Mouse (Mus musculus) erythroid progenitor cell, adult 5-6 weeks (primary cell): Measurements from ENCODE around the gene Rundc3a. TPM values are rescaled to one million over a fixed set of nuclear protein-coding genes. Genes with fewer than 3 reads are reported as not detected.
"Not testable (repeated sequence)": the region's sequence is repeated elsewhere in the genome, so short reads cannot be mapped to it uniquely, and the experiment has no call there.

Source experiments
- ATAC-seq: replicated peaks from 2 replicates; pipeline ENCODE4 v1.8.0; 2016; ENCODE audit warnings: moderate number of reproducible peaks, mild to moderate bottlenecking, moderate TSS enrichment, inconsistent platforms; ENCODE audit not compliant: poor library complexity, low FRiP score, severe bottlenecking
- total RNA-seq, 2 experiments: library from RNA; stranded (forward) in 1 of 2; stranded (reverse) in 1 of 2; fragments of 150-400 nt in 1 of 2; fragments of 186-747, 209-891 nt in 1 of 2; gene quantifications; 2 replicates each; pipeline versions ENCODE4 v1.2.3 to v1.2.4; 2015 to 2017; ENCODE audit warnings: low replicate concordance in 2 of 2

Rundc3a gene
- total RNA-seq, 2 experiments from 2014 or later, result not detected

DNA sequence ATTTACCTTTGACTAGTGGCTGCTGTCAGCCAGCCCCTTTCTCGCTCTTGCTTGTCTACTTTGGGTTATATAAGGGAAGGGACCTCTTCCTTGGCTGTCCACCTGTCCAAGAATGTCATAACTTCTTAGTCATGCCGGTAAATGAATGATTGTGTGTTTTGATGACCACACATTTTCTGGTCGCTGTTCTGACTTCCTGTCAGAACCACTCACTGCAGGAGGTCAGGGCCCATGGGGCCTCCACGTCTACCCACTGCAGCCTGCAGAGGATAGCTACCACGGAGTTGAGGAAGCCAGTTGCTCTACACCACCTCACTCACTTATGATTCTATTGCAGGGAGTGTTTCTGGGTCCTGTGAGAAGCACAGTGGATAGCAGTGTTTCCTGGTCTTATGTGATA lies 7.1 kb upstream of the Rundc3a start:
- no peak for ATAC-seq

DNA sequence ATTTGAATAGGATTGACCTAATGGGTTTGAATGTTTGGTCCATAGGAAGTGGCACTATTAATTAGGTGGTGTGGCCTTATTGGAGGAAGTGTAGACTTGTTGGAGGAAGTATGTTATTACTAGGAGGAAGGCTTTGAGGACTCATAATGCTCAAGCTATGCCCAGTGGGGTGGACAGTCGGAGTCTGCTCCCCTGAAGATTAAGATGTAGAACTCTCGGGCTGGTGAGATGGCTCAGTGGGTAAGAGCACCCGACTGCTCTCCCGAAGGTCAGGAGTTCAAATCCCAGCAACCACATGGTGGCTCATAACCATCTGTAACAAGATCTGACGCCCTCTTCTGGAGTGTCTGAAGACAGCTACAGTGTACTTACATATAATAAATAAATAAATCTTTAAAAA lies 3.8 kb upstream of the Rundc3a start:
- ATAC-seq, result not testable (repeated sequence)

DNA sequence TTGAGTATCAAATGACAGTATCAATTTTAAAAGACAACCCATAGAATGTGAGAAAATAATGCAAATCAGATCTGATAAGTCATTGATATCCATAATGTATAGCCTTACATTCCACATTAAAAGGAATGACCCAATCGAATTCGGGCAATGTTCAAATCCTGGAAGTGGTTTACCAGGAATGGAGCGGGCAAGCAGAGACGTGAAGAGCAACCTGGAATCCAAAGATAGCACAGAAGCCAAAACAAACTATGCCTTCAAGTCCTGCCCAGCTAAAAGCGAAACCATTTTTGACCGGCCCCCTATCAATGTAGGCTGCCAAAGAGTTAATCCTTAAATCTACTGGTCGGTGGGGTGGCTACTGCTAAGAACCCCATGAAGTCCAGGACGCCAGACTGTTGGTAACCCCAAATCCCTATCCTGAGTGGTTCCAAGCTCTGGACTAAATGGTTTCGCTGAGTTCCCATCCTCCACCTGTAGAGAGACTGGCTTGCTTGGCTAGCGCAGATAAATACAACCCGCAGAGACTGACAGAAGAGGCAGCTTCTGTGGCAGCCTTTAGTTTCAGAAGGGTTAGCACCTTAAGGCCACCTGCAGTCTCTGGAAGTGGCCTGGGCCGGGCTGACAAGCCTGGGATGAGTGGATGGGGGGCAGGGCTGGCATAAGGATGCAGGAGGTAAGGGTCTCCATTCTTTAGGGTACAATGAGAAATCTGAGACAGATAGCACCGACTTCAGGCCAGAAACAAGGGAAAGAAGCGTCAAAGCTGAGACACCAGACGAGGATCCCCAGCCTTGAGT lies 564 bp upstream of the Rundc3a start:
- ATAC-seq, result no peak

DNA sequence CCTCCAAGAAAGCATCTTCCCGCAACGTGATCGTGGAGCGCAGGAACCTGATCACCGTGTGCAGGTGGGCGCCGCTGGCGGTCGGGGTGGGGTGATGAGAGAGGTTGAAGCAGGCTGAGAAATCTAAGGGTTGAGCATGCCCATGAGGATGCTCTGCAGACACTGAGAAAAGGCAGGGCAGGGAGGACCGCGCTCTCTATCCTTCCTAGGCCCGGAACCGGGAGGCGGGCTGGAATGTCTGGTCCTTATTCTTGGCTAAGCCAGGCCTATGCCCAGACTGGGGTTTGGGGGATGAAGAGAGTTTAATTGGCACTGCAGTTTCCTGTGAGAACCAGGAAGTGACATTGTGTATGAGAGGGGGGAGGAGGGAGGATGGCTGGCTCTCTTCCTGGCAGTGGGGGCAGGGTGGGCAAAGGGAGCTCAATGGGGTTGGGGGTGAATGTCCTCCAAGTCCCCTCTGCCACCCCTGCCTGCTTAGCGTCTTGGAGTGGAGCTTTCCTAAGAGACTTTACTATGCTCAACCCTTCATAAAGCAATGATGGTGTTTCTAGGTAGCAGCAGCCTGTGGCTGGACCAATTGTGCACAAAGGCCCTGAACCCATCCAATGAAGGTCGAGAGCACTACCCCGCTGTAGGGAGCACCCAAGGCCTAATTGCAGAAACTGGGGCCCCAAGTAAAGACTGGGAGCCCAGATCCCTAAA lies 667 bp downstream of the Rundc3a start:
- no peak for ATAC-seq

DNA sequence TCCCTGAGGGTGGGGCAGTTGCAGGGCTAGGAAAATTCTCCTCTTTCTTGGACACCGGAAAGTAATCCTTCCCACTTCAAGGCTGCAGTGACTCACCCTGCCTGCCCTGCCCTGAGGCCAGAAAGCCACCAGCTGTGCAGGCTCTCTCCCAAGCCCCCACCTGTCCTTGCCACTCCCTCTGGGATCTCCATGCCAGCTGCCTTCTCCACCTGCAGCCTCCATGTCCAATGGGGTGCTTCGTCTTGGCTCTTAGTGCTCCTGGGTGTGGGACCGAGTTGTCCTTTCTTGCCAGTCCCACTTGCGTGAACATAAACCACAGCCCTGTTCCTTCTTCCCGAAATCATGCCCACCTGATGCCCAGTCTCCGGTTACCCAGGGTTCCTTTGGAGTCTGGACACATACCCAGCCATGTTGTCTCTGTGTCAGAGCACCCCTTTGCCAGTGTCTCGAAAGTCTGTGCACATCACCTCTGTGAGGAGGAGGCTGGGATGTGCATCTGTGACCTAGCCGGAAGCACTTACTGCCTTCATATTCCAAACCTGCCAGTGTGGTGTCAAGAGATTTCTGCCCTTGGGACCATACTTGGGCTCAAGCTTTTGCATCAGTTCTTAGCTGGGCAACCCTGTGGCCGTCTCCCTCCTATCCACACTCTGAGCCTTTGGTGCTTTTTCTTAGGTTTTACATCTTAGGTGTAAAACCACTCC lies 1.4 kb downstream of the Rundc3a start:
- no peak for ATAC-seq

DNA sequence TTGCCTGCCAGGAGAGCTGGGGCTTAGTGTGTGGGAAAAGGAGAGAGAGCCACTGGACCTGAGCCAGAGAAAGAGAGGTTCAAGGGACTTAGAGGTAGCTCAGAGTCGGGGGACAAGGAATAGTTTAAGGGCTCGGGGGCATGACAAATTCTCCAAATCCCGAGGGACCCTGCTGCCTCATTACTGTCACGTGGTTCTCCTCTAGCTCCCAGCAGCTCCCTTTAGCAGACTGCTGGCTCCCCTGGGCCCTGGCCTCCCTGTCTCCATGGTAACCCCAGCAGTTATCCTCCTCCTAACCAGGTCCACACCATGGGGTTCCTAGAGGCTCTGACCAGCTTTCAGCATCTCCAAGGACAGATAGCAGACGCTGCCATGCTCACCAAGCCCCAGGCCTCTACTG lies 2.0 kb downstream of the Rundc3a start:
- no peak for ATAC-seq

DNA sequence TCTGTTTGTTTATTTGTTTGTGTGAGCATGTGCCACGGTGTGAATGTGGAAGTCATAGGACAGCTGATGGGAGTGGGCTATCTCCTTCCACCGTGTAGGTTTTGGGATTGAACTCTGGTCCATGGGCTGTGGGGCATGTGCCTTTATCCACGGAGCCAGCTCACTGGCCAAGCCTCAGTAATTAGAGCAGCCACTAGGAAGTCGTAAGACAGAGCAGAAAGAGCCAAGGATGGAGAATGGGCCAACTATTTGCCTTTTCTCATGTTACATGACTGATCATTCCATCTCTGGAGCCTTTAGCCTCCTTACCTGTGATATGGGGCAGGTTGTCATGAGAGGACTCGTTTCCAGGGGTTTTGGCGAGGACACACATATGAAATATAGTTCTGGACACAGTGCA lies 3.1 kb downstream of the Rundc3a start:
- ATAC-seq, result no peak

DNA sequence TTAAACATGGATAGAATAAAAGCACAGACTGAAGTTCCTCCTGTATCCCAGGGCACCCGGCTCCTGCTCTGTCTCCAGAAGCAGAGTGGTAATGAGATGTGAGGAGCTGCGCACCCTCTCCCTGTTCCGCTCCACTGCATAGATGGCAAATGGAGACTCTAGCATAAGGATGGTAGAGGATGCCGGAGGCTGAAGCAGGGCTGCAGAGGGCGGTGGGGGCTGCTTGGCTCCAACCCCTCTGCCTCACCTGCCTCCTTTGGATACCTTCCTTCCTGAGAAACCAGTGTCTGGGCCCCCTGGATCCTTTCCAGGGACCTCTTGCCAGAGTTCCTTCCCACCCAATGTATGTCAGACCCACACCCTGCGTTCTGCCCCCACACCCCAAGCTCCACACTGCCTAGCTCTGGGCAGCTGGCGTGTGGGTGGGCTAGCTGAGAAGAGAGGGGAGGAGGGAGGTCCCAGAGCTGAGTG lies 3.5 kb downstream of the Rundc3a start:
- no peak for ATAC-seq

DNA sequence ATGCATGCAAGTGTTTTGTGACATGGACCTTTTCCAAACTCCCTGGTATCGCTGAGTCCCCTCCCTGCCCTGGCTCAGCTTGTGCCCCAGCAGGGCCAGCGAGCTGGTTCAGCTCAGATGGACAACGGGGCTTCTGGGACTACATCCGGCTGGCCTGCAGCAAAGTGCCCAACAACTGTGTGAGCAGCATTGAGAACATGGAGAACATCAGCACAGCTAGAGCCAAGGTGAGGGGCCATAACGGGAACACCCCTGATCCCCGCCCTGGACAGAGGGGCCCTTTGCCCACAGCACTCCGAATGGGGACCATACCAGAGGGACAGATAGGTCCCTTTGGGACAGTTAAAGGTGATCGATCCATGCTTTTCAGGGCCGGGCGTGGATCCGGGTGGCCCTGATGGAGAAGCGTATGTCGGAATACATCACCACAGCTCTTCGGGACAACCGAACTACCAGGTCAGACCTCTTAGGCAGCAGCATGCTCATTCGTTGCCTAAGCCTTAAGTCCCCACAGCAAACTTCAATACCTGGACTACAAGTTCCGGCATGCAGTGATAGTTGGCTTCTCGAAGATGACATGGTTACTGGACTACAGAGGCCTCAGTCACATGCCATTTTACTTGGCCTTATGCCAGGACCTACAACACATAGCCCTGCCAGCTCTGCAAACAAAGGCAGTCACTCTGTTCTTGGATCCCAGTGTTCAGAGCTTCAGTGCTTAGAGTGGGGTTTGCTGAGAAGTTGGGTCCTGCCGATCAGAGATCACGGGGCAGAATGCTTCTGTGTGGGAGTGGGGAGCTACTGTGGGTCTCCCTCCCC lies 5.0 kb downstream of the Rundc3a start:
- ATAC-seq, result no peak

DNA sequence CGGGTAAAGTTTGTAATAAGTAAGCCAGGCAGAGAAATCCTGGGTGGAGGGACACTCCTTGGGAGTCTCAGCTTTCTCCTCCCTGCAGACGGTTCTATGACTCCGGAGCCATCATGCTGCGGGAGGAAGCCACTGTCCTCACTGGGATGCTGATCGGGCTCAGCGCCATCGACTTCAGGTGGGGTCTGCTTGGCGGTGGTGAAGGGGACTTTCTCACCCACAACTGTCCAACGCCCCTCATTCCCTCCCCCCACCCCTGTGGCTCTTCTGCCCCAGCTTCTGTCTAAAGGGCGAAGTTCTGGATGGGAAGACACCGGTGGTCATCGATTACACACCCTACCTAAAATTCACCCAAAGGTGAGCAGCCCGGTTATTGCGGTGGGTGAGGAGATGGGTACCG lies 5.9 kb downstream of the Rundc3a start:
- no peak for ATAC-seq

DNA sequence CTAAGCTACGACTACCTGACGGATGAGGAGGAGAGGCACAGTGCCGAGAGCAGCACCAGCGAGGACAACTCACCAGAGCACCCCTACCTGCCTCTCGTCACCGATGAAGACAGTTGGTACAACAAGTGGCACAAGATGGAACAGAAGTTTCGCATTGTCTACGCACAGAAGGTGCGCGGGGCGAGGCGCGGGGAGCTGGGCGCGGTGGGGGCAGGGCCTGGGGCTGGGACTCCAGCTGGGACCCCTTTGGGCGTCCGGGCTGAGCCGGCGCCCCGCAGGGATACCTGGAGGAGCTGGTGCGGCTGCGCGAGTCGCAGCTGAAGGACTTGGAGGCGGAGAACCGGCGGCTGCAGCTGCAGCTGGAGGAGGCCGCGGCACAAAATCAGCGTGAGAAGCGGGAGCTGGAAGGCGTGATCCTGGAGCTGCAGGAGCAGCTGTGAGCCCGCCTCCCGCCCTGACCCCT lies 6.4 kb downstream of the Rundc3a start:
- no peak for ATAC-seq

DNA sequence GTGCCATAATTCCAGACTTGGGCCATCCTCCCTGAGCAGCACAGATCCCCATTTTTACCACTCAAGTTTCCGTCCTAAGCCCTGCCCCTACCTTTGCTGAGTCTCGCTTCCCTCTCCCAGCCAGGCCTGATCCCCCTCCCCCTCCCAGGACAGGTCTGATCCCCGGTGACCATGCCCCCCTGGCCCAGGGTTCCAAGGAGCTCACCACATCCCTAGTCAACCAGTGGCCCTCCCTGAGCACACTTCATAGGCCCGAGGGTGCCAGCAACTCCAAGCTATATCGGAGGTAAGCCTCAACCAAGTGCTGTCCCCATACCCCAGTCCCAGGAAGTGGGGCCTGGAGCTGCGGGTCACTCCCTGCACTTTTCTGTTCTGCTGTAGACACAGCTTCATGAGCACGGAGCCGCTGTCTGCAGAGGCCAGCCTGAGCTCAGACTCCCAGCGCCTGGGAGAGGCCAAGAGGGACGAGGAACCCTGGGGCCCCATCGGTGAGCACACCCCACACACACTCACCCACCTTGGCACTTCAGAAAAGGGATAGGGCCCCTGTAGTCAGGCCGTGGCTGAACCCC lies 7.4 kb downstream of the Rundc3a start:
- no peak for ATAC-seq

DNA sequence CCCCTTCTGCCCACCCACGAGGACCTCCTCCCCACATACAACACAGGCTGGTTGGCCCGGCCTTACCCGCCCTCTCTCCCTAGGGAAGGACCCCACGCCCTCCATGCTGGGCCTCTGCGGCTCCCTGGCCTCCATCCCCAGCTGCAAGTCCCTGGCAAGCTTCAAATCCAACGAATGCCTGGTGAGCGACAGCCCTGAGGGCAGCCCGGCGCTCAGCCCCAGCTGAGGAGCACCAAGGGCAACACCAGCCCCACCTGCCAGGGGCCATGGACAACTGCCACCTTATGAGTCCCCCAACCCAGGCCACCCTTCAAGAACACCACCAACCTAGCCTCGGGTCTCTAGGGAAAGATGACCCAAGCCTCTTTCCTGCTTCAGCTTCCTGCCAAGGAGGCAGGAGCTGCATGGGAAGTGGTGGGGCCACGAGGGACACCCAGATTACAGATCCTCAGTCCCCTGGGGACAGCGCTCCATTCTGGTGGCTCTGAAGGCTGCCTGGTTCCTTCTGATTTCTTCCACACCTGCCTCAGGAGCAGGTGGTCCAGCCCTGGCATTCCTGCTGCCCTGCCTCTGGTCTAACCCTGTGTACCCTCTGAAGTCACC lies 8.8 kb downstream of the Rundc3a start:
- no peak for ATAC-seq

DNA sequence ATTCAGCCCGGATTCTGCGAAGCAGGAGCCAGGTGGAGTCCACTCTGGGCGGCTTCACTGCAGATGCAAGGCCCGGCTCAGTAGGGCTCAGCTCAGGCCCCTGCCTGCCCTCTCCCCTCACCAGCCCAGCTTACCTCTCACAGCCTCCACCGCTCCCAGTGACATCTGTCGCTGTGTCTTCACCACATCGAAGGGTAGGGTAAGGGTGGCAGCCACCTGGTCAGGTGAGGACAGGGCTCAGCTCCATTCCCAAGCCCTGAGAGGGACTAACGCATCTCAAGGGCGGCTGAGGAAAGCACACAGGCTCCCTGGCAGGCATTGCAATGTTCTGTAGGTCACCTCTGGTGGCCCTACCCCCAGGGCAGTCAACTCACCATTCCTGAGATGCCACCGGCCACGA lies 10.5 kb downstream of the Rundc3a start:
- no peak for ATAC-seq

DNA sequence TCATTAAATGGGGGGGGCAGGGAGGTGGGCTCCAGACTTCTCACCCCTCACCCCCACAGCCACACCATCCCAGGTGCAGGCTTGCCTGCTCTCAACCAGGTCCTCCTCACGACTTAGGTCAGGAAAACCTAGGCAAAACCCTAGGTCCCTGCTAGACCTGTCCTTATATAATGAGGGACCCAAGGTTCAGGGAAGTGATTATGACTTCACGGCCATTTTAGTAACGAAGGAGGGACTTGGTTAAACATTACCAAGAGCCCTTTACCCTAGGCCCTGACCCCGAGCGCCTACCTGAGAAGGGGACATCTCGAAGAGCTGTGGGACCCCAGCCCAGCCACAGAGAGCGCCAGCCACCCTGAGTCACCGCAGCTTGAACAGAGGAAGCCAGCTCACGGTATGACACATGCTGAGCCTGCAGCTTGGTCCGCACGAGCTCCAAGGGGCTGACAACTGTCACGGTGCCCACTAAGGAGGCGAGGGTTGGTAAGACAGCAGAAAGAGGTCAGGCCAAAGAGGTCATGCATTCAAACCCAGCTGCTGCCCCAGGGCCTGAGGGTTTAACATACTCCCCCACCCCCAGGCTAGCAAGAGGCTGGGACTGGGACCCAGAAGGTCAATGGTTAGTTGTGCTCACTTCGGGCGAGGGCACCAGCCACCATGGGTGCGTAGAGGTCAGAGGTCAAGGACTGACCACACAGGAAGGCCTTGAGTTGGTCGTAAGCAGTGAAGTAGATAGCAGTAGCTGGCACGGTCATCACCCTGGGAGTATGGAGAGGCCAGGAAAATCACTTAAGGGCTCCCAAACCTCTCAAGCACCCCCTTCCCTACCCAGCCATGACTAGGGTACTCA lies 11.2 kb downstream of the Rundc3a start:
- ATAC-seq, result no peak

DNA sequence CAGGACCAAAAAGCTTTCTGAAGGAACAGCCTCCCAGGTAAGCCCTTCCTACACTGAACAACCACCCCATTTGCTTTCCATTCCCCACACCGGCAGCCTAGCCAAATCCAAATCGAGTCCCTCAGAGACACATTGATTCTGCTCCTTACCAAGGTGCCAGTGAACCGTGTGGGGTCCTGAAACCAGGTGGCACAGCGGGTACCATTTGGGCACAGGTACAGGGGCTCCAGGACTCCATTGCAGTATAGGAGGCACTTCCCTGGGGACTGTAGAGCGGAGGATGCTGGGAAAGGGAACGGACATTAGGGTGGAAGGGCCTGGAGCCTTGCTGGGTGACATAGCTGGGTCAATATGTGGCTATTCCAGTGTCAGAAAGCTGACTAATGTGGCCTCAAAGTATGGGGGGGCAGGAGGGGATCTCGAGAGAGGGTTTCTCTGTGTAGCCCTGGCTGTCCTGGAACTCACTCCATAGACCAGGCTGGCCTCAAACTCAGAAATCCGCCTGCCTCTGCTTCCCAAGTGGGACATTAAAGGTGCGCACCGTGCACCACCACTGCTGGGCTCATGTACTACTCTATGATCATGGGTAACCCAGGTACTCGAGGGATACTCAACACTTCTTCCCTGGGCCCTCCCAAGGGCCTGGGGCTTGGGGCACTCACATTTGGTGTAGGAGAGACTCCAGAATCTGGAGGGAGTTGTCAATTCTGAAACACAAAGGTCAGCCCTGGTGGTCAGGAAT lies 12.5 kb downstream of the Rundc3a start:
- no peak for ATAC-seq

DNA sequence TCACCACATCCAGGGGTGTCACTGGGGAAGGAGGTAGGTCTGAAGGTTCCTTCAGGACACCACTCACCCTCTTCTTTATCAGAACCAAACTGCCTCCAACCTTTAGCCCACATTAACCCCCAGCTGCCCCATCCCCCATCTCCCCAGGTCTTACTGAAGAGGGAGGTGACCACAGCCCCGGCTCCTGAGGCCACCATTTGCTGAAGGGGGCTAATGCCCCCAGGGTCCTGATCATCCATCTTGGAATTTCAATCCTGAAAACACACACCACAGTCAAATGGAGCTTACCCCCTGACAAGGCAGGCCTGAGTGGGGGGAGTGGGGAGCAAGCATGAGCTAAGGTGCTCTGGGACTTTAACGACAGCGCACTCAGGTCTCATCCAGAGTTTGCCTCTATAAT lies 13.2 kb downstream of the Rundc3a start:
- no peak for ATAC-seq
